Mouse (Mus musculus) C2C12 (cell line): ENCODE data around the gene Tial1. TPM values are rescaled to one million over a fixed set of nuclear protein-coding genes. Genes with fewer than 3 reads are reported as not detected.

Experiments used
- H3K27me3 ChIP-seq: one replicate; pipeline ENCODE4 v1.6.1; 2011; ENCODE audit not compliant: control insufficient read depth, insufficient read depth, insufficient read length
- H3K36me3 ChIP-seq: one replicate; pipeline ENCODE4 v1.6.1; 2011; ENCODE audit not compliant: control insufficient read depth, insufficient read depth
- H3K4me3 ChIP-seq: one replicate; pipeline ENCODE4 v1.5.1; 2011; ENCODE audit warnings: mild to moderate bottlenecking, control low read depth; ENCODE audit not compliant: poor library complexity, insufficient read depth, severe bottlenecking
- H3K79me2 ChIP-seq: one replicate; pipeline ENCODE4 v1.6.1; 2011; ENCODE audit not compliant: control insufficient read depth, insufficient read depth
- H3K79me3 ChIP-seq: one replicate; pipeline ENCODE4 v1.6.1; 2011; ENCODE audit warnings: low read depth, control low read depth
- H3ac ChIP-seq: one replicate; pipeline ENCODE3; 2011; ENCODE audit warnings: low read depth; ENCODE audit not compliant: control insufficient read depth, insufficient read length
- CEBPB ChIP-seq: IDR thresholded peaks from one replicate; pipeline ENCODE4 v1.6.1; 2011; ENCODE audit warnings: low read depth, mild to moderate bottlenecking, control low read depth, moderate library complexity
- CTCF ChIP-seq: IDR thresholded peaks from one replicate; pipeline ENCODE4 v1.5.1; 2011; ENCODE audit not compliant: control insufficient read depth, insufficient read depth, insufficient read length
- FOSL1 ChIP-seq: IDR thresholded peaks from one replicate; pipeline ENCODE4 v1.8.0; 2011; ENCODE audit warnings: mild to moderate bottlenecking, low read length; ENCODE audit not compliant: poor library complexity, insufficient read depth, severe bottlenecking
- MAX ChIP-seq: IDR thresholded peaks from one replicate; pipeline ENCODE4 v1.6.1; 2011; ENCODE audit warnings: mild to moderate bottlenecking, control low read depth
- MYOD1 ChIP-seq: IDR thresholded peaks from one replicate; pipeline ENCODE4 v1.6.1; 2011; ENCODE audit warnings: low read depth; ENCODE audit not compliant: control insufficient read depth, insufficient read length
- MYOG ChIP-seq: IDR thresholded peaks from one replicate; pipeline ENCODE4 v1.6.1; 2011; ENCODE audit not compliant: control insufficient read depth, insufficient read length; ENCODE audit errors: extremely low read depth
- USF1 ChIP-seq: IDR thresholded peaks from one replicate; pipeline ENCODE4 v1.6.1; 2011; ENCODE audit warnings: low read depth, mild to moderate bottlenecking, control low read depth, moderate library complexity
- polyA plus RNA-seq: library from polyadenylated mRNA; unstranded; fragments of >200 nt; fragmentation: generic; extraction: Trizol; gene quantifications from one replicate; pipeline ENCODE4 v1.2.1, GENCODE M21; 2012; ENCODE audit warnings: missing spikeins

The Tial1 gene
- polyA plus RNA-seq, 1 experiment, result 46.4 TPM

DNA sequence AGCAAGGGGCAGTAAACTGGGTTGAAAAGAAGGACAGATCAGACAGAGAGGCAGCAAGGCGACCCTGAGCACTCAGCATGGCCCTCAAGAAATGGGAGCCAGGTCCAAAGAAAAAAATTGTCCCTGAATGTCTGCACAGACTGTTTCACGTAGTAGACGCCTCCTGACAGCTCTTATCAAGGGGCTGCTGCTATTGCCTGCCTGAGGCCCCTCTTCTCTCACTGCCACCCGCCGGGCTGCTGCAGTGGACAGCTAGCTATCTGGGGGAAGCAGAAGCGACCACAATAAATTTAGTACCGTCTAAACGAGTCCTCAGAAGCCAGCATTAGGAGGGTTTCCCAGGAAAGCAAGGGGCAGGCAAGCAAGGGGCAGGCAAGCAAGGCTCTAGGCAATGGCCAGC lies 47.1 kb downstream of the Tial1 start:
- Histone ChIP-seq H3K27me3 (no peaks in the 10 kb centered on the region), H3ac (no peak overlapping the region), H3K4me3 (no peak overlapping the region), H3K36me3 (no peaks in the 10 kb centered on the region), H3K79me2 (no peaks in the 10 kb centered on the region), H3K79me3 (no peaks in the 10 kb centered on the region)
- TF ChIP-seq CTCF (no peak), MAX (no peak), MYOG (no peak), MYOD1 (no peak), CEBPB (no peak), FOSL1 (no peak), USF1 (no peak)

DNA sequence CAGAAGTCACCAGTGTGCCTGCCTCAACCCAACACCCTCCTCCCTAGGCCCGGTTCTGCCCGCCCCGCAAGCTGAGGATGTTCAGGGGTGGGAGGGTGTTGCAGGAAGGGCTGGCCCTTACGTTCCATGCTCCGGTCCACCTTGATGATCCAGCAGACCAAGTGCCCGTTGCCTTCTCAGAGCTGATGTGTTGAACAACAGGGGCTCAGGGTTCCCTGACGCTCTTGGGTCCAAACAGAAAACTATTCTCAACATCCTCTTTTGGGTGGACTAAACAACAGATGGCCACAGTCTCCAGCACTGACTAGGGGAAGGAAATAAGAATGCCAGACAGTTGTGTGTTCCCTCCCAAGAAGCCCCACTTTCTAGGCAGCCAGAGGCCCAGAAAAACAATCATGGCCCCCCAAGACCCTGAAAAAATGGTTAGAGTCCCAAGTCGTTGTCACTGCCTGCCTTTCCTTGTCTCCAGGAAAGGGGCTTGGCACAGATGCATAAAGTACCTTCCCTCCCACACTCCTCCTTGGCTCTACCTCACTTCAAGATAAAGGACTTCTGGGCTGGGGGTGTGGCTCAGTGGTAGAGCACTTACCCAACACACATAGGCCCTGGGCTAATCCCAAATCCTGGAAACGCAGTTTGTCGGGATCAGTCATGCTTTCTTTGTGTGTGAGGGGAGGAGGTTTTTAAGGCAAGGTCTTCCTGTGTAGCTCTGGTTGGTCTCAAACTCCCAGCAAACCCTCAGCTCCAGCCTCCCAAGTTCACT lies 49.3 kb downstream of the Tial1 start:
- no peaks in the 10 kb centered on the region for H3K27me3 ChIP-seq
- no peaks in the 10 kb centered on the region for H3K79me2 ChIP-seq
- no peak overlapping the region for H3ac ChIP-seq
- no peak overlapping the region for H3K4me3 ChIP-seq
- no peaks in the 10 kb centered on the region for H3K79me3 ChIP-seq
- TF ChIP-seq CEBPB (no peak), MYOD1 (no peak), MAX (no peak), FOSL1 (no peak), MYOG (no peak), USF1 (no peak), CTCF (no peak)
- H3K36me3 ChIP-seq, result no peaks in the 10 kb centered on the region

- no peak overlapping the region for H3ac ChIP-seq
- H3K27me3 ChIP-seq, result no peaks in the 10 kb centered on the region
- H3K4me3 ChIP-seq, result no peak overlapping the region
- H3K79me2 ChIP-seq, result no peaks in the 10 kb centered on the region
- no peaks in the 10 kb centered on the region for H3K36me3 ChIP-seq
- TF ChIP-seq MYOG (no peak), MAX (no peak), USF1 (no peak), MYOD1 (no peak), FOSL1 (no peak), CTCF (no peak), CEBPB (no peak)
- H3K79me3 ChIP-seq, result no peaks in the 10 kb centered on the region
Observed at GRCm38 (mm10) chr7:128410708-128411413, 50.7 kb downstream of the Tial1 start.

DNA sequence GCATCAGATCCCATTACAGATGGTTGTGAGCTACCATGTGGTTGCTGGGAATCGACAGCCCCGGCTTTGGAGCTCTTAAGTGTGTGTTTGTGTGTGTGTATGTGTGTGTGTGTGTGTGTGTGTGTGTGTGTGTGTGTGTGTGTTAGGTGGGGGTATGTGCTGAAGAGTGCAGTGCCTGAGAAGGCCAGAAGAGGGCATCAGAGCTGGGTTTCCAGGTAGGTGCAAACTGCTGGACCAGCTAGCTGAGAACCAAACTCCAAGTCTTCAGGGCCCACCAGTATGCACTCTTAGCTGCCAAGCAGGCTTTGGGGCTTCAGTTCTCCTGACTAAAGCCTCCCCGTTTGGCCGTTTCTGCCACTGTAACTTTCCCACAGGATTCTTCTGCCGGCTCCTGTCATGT lies 53.3 kb downstream of the Tial1 start:
- H3K27me3 ChIP-seq, result no peaks in the 10 kb centered on the region
- TF ChIP-seq CEBPB (no peak), USF1 (no peak), CTCF (no peak), MAX (no peak), MYOD1 (no peak), MYOG (no peak), FOSL1 (no peak)
- H3K36me3 ChIP-seq, result no peaks in the 10 kb centered on the region
- H3K79me2 ChIP-seq, result no peaks in the 10 kb centered on the region
- no peak overlapping the region for H3ac ChIP-seq
- H3K79me3 ChIP-seq, result no peaks in the 10 kb centered on the region
- H3K4me3 ChIP-seq, result no peak overlapping the region

- Histone ChIP-seq H3K79me3 (no peaks in the 10 kb centered on the region), H3K79me2 (no peaks in the 10 kb centered on the region), H3ac (no peak overlapping the region), H3K4me3 (no peak overlapping the region), H3K36me3 (no peaks in the 10 kb centered on the region), H3K27me3 (no peaks in the 10 kb centered on the region)
- TF ChIP-seq MYOD1 (no peak), USF1 (no peak), MYOG (no peak), FOSL1 (no peak), CTCF (no peak), MAX (no peak), CEBPB (no peak)
Observed at GRCm38 (mm10) chr7:128403988-128404387, 57.5 kb downstream of the Tial1 start.

GRCm38 (mm10) chr7:128403586-128403985 lies 57.9 kb downstream of the Tial1 start:
- Histone ChIP-seq H3K4me3 (no peak overlapping the region), H3K36me3 (no peaks in the 10 kb centered on the region)
- no peak for TF ChIP-seq CEBPB
- no peak for TF ChIP-seq USF1
- no peak for TF ChIP-seq CTCF
- no peak for TF ChIP-seq MYOG
- no peak for TF ChIP-seq FOSL1
- TF ChIP-seq MAX, result no peak
- no peak for TF ChIP-seq MYOD1

More at GRCm38 (mm10) chr7:128403586-128403985, 57.9 kb downstream of the Tial1 start:
- H3ac ChIP-seq, result no peak overlapping the region
- no peaks in the 10 kb centered on the region for H3K79me2 ChIP-seq
- H3K27me3 ChIP-seq, result no peaks in the 10 kb centered on the region
- H3K79me3 ChIP-seq, result no peaks in the 10 kb centered on the region
